Comparison of ENCODE assay signal across 7 mouse cellular contexts in the genomic region with DNA sequence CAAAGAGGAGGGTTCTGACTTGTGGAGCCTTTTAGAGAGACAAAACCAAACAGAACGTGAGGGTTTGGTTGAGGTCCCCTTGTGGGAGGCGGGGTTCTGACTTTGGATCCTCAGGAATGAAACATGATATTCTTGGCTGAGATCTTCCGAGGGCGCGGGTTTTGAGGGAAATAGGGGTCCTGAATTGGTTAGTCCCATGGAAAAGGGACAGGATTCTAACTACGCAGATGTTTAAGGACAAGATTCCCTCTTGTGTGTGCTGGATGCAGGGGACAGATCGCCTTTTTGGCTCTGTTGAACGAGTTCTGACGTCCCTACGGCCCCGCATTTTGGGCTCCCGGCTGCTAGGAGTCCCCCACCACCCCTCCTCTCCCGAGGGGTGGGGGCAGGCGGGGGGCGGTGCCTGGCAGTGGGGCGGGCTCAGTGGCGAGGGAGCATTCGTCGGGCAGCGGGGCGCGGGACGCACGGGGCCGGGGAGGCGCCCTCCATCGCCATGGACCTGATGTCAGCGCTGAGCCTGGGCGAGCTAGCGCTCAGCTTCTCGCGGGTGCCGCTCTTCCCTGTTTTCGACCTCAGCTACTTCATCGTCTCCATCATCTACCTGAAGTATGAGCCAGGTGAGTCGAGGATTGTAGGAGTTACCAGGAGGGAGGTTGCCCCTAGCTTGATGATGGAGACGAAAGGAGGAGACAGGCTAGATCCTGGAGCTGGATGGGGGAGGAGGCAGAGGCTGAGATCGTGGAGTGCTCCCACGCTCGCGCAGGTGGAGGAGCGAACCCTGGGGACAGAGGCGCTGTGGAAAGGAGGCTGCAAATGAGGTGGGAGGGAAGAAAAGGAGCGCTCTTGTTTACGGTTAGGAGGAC. TPM values are rescaled to one million over a fixed set of nuclear protein-coding genes. Genes with fewer than 3 reads are reported as not detected.
A peak's percentile ranks its signal among the peaks of the same experiment; 100 is the strongest.
DNase-seq lines count a peak whose midpoint lies in the region; ATAC-seq and TF ChIP-seq lines count a peak whose summit lies in the region.

A gene (plus strand): TSS at position 445 of the 863 bp plus-strand sequence.

- H3K27ac ChIP-seq in intestine, postnatal 0 days (ENCODE audit: low read depth, low read length) = peak within 1 kb of the TSS; percentile 90
- H3K27ac ChIP-seq in limb, embryonic 10.5 days = peak within 1 kb of the TSS; percentile 87
- H3K27ac ChIP-seq in midbrain, embryonic 12.5 days (replicated peaks) = peak within 1 kb of the TSS; percentile 88

- peaks cover 26% of the 10 kb centered on the region for H3K36me3 ChIP-seq in intestine, postnatal 0 days (ENCODE audit: control insufficient read depth, insufficient read depth)
- peaks cover 30% of the 10 kb centered on the region for H3K36me3 ChIP-seq in limb, embryonic 10.5 days
- peaks cover 22% of the 10 kb centered on the region for H3K36me3 ChIP-seq in midbrain, embryonic 12.5 days

- 0 out of 2 replicates have a peak, but pooled peaks cover 4% of the 10 kb centered on the region for H3K4me1 ChIP-seq in intestine, postnatal 0 days (replicated peaks; ENCODE audit: control insufficient read depth, insufficient read depth, low read length)
- H3K4me1 ChIP-seq in limb, embryonic 10.5 days = peaks cover 26% of the 10 kb centered on the region
- H3K4me1 ChIP-seq in midbrain, embryonic 12.5 days = peaks cover 25% of the 10 kb centered on the region

- no peaks in the 10 kb centered on the region for H3K9me3 ChIP-seq in intestine, postnatal 0 days (ENCODE audit: control insufficient read depth)
- no peaks in the 10 kb centered on the region for H3K9me3 ChIP-seq in limb, embryonic 10.5 days (replicated peaks)
- H3K9me3 ChIP-seq in midbrain, embryonic 12.5 days = no peaks in the 10 kb centered on the region

- WGBS in intestine, postnatal 0 days = 0% methylated on average over 45 of the region's 45 CpGs
- WGBS in limb, embryonic 10.5 days = under 1% methylated on average over 45 of the region's 45 CpGs
- WGBS in midbrain, embryonic 12.5 days = under 1% methylated on average over 45 of the region's 45 CpGs

- H3K4me3 ChIP-seq in intestine, postnatal 0 days (ENCODE audit: low read depth, low read length) = peak within 1 kb of the TSS; percentile 71
- H3K4me3 ChIP-seq in limb, embryonic 10.5 days = peak within 1 kb of the TSS; percentile 65
- peak within 1 kb of the TSS; percentile 71 for H3K4me3 ChIP-seq in midbrain, embryonic 12.5 days

- H3K4me2 ChIP-seq in intestine, postnatal 0 days (replicated peaks; ENCODE audit: low read depth) = peak within 1 kb of the TSS; percentile 95
- peak within 1 kb of the TSS; percentile 94 for H3K4me2 ChIP-seq in midbrain, embryonic 12.5 days (replicated peaks)

- peak; percentile 89 for DNase-seq in adrenal gland, postnatal 10 days
- peak; percentile 48 for DNase-seq in embryo, embryonic 11.5 days (ENCODE audit: low read depth, low spot score)
- DNase-seq in gastrocnemius, postnatal 4 days (ENCODE audit: low spot score in 2 of 2) = peak; percentile 77 to 83
- peak; percentile 82 for DNase-seq in limb, embryonic 10.5 days (ENCODE audit: low spot score)
- DNase-seq in spleen, adult 12 weeks (ENCODE audit: low spot score) = peak; percentile 37

- no peak for TF ChIP-seq CTCF in intestine, postnatal 0 days (IDR thresholded peaks at IDR 0.05; ENCODE audit: low read depth)

- no peak for ATAC-seq in intestine, postnatal 0 days
- peak; percentile 13 for ATAC-seq in midbrain, embryonic 12.5 days (ENCODE audit: low FRiP score, low read depth)

- no peaks in the 10 kb centered on the region for H3K27me3 ChIP-seq in intestine, postnatal 0 days (replicated peaks; ENCODE audit: control insufficient read depth, insufficient read depth, low read length)
- no peaks in the 10 kb centered on the region for H3K27me3 ChIP-seq in limb, embryonic 10.5 days (ENCODE audit: low read depth, poor library complexity, severe bottlenecking)
- no peaks in the 10 kb centered on the region for H3K27me3 ChIP-seq in midbrain, embryonic 12.5 days

- peak within 1 kb of the TSS; percentile 52 for H3K9ac ChIP-seq in intestine, postnatal 0 days (ENCODE audit: low read depth, low read length)
- peak within 1 kb of the TSS; percentile 79 for H3K9ac ChIP-seq in midbrain, embryonic 12.5 days (replicated peaks)

RNA-seq across cellular contexts. Expression of the gene that starts here (rescaled TPM):
- 10 to 100 TPM; 25.7 to 71.4 TPM for total RNA-seq in adrenal gland, postnatal 10 days (2021)
- total RNA-seq in gastrocnemius, postnatal 4 days (2021) = 100 to 1,000 TPM; 536 to 560 TPM
- polyA plus RNA-seq in intestine, postnatal 0 days (2015; fragmentation: Nextera tagmentation; extraction: Ambion mirVana) = 6.0 and 7.0 TPM in 2 replicates
- 7.3 and 9.6 TPM in 2 replicates for polyA plus RNA-seq in limb, embryonic 10.5 days (2016; fragmentation: Nextera tagmentation; extraction: Ambion mirVana)
- 11.0 and 13.5 TPM in 2 replicates for polyA plus RNA-seq in midbrain, embryonic 12.5 days (2016; fragmentation: Nextera tagmentation; extraction: Ambion mirVana)

Comparison
In these comparisons a context has a peak if more than half of its experiments do, and no peak if none do; other contexts are left out.
1. RNA of the gene that starts here (total RNA-seq): 536 to 560 TPM in gastrocnemius, postnatal 4 days; 25.7 to 71.4 TPM in adrenal gland, postnatal 10 days; every median in the first group is over 4 times any median in the second.
2. DNase-seq: peak in every context shown above with its lines; median percentile 89 in adrenal gland, postnatal 10 days; 82 in limb, embryonic 10.5 days; 80 in gastrocnemius, postnatal 4 days; 48 in embryo, embryonic 11.5 days; 37 in spleen, adult 12 weeks.
3. Peak in every context shown above with its lines, with median percentiles within 50 percentile points of each other: H3K27ac ChIP-seq and H3K4me3 ChIP-seq.